ENCODE assay signal across 10 mouse cellular contexts in genomic region chr13:113378980-113379410, GRCm38 (mm10).
A peak's percentile ranks its signal among the peaks of the same experiment; 100 is the strongest.
DNase-seq lines count a peak whose midpoint lies in the region; ATAC-seq and TF ChIP-seq lines count a peak whose summit lies in the region.
"Had no signal": no experiment of that assay in that cellular context is flagged by ENCODE, and none has a peak within 500 bp of the region (broad histone marks: within the 10 kb centered on the region; RNA-seq: fewer than 3 reads in every experiment).

No protein-coding gene starts in this region.

- ATAC-seq in stomach, postnatal 0 days (ENCODE audit: low FRiP score, low TSS enrichment): no peak
- ATAC-seq in hindbrain, embryonic 13.5 days (ENCODE audit: low FRiP score): no peak
- ATAC-seq: hindbrain, postnatal 0 days had no signal

- no peak overlapping the region for H3K27ac ChIP-seq in stomach, postnatal 0 days (replicated peaks)
- H3K27ac ChIP-seq in gastrocnemius, adult 2 months: no peak overlapping the region
- no peak overlapping the region for H3K27ac ChIP-seq in hindbrain, embryonic 13.5 days
- H3K27ac ChIP-seq: hindbrain, postnatal 0 days had no signal

- peak; percentile 95 for DNase-seq in heart, adult 11 months
- DNase-seq in heart, postnatal 4 days: no peak
- peak; percentile 45 for DNase-seq in right cerebral cortex, adult 18-20 months
- DNase-seq in right cerebral cortex, postnatal 10 days (ENCODE audit: low spot score in 2 of 2): no peak
- DNase-seq in left cerebral cortex, postnatal 25 days (ENCODE audit: low spot score in 2 of 2): peak; percentile 17 to 67
- DNase-seq in stomach, postnatal 0 days (ENCODE audit: low spot score): peak; percentile 13
- no peak for DNase-seq in gastrocnemius, adult 2 months
- DNase-seq: gastrocnemius, postnatal 25 days had no signal

- intact Hi-C loops in left cerebral cortex, postnatal 25 days (cut with DNase I): no loop called here
- intact Hi-C loops in gastrocnemius, adult 2 months (cut with DNase I): no loop called here

- 78% methylated on average over 8 of the region's 8 CpGs for WGBS in stomach, postnatal 0 days
- 88% methylated on average over 8 of the region's 8 CpGs for WGBS in hindbrain, embryonic 13.5 days

- no peak overlapping the region for H3K4me3 ChIP-seq in stomach, postnatal 0 days (ENCODE audit: low read depth, low read length)
- no peak overlapping the region for H3K4me3 ChIP-seq in gastrocnemius, adult 2 months
- no peak overlapping the region for H3K4me3 ChIP-seq in hindbrain, embryonic 13.5 days

- no peaks in the 10 kb centered on the region for H3K4me1 ChIP-seq in stomach, postnatal 0 days (replicated peaks; ENCODE audit: control insufficient read depth, insufficient read depth)
- peaks cover 8% of the 10 kb centered on the region; the same call in 1 of the 2 replicates for H3K4me1 ChIP-seq in hindbrain, embryonic 13.5 days (replicated peaks)

- H3K9me3 ChIP-seq in stomach, postnatal 0 days (ENCODE audit: control insufficient read depth, low read length): no peaks in the 10 kb centered on the region
- H3K9me3 ChIP-seq in hindbrain, embryonic 13.5 days: no peaks in the 10 kb centered on the region

- TF ChIP-seq CTCF in stomach, postnatal 0 days (IDR thresholded peaks at IDR 0.05; ENCODE audit: low read depth): no peak
- TF ChIP-seq CTCF in gastrocnemius, adult 2 months (IDR thresholded peaks at IDR 0.05): no peak

- H3K4me2 ChIP-seq in stomach, postnatal 0 days (replicated peaks; ENCODE audit: low read depth): no peak overlapping the region
- H3K4me2 ChIP-seq in hindbrain, embryonic 13.5 days: no peak overlapping the region

- no peaks in the 10 kb centered on the region for H3K36me3 ChIP-seq in stomach, postnatal 0 days (ENCODE audit: control insufficient read depth, insufficient read depth, low read length)
- H3K36me3 ChIP-seq in hindbrain, embryonic 13.5 days: no peaks in the 10 kb centered on the region

- H3K27me3 ChIP-seq in stomach, postnatal 0 days (ENCODE audit: control insufficient read depth, insufficient read depth, low read length): no peaks in the 10 kb centered on the region
- no peaks in the 10 kb centered on the region for H3K27me3 ChIP-seq in hindbrain, embryonic 13.5 days

- TF ChIP-seq EP300 in stomach, postnatal 0 days (optimal IDR thresholded peaks at IDR 0.05): no peak

- H3K9ac ChIP-seq in stomach, postnatal 0 days (ENCODE audit: low read length): no peak overlapping the region
- H3K9ac ChIP-seq in hindbrain, embryonic 13.5 days: no peak overlapping the region

Comparison
In these comparisons a context has a peak if more than half of its experiments do, and no peak if none do; other contexts are left out.
1. DNase-seq: peak in heart, adult 11 months (single experiment), right cerebral cortex, adult 18-20 months (single experiment), left cerebral cortex, postnatal 25 days (2 of 2) and stomach, postnatal 0 days (single experiment); none in heart, postnatal 4 days (single experiment), right cerebral cortex, postnatal 10 days (0 of 2) and gastrocnemius, adult 2 months (single experiment).